In the genomic region with DNA sequence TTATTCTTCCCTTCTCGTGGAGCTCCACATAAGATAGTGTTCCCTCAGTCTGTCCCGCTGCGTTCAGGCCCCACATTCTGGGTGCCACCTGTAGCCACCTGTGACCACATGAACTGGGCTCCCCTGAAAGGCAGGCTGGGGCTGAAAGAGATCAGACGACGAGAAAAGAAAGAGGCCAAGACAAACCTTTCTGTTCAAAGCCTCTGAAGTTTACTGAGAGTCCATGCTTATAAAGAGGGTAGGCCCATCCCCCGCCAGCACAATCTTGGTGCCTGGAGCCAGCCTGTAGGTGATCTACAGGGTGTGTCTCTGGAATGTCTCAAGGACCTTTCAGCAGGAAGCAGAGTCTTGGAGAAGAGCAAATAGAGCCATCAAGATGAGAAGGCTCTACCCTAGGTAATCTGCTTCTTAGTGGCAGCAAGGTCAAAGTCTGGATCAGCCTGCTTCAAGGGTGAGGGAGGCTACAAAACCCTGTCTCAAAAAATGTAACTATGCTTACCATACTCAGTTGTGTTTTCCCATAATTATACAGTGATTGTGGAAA, we compare ENCODE assay signal across 6 mouse cellular contexts.
DNase-seq lines count a peak whose midpoint lies in the region; ATAC-seq and TF ChIP-seq lines count a peak whose summit lies in the region.
"Not testable (repeated sequence)": the region's sequence is repeated elsewhere in the genome, so short reads cannot be mapped to it uniquely, and the experiment has no call there.

No protein-coding gene starts in this region.

- not testable (repeated sequence) for H3K4me3 ChIP-seq in intestine, embryonic 15.5 days (replicated peaks); intestine, postnatal 0 days (ENCODE audit: low read depth, low read length); stomach, postnatal 0 days (ENCODE audit: low read depth, low read length)

- not testable (repeated sequence) for TF ChIP-seq CTCF in intestine, postnatal 0 days (IDR thresholded peaks at IDR 0.05; ENCODE audit: low read depth); stomach, postnatal 0 days (IDR thresholded peaks at IDR 0.05; ENCODE audit: low read depth)

- not testable (repeated sequence) for TF ChIP-seq EP300 in stomach, postnatal 0 days (optimal IDR thresholded peaks at IDR 0.05)

- H3K27me3 ChIP-seq in intestine, embryonic 15.5 days (replicated peaks); intestine, postnatal 0 days (replicated peaks; ENCODE audit: control insufficient read depth, insufficient read depth, low read length); stomach, postnatal 0 days (ENCODE audit: control insufficient read depth, insufficient read depth, low read length): not testable (repeated sequence)

- H3K36me3 ChIP-seq in intestine, embryonic 15.5 days; intestine, postnatal 0 days (ENCODE audit: control insufficient read depth, insufficient read depth); stomach, postnatal 0 days (ENCODE audit: control insufficient read depth, insufficient read depth, low read length): not testable (repeated sequence)

- H3K9ac ChIP-seq in intestine, embryonic 15.5 days; intestine, postnatal 0 days (ENCODE audit: low read depth, low read length); stomach, postnatal 0 days (ENCODE audit: low read length): not testable (repeated sequence)

- DNase-seq in CD4-positive helper T cell, adult 2 months (ENCODE audit: low read depth, low spot score): peak; percentile 2
- DNase-seq in ES-CJ7 (ENCODE audit: low read depth, low spot score): peak; percentile 64
- peak; percentile 82 for DNase-seq in R1 (ENCODE audit: low read depth, low spot score)
- DNase-seq in stomach, postnatal 0 days (ENCODE audit: low spot score): peak; percentile 23

- ATAC-seq in intestine, embryonic 15.5 days: peak; percentile 74
- ATAC-seq in intestine, postnatal 0 days: 0 out of 2 replicates have a peak, but pooled peaks have one; percentile 31
- not testable (repeated sequence) for ATAC-seq in stomach, postnatal 0 days (ENCODE audit: low FRiP score, low TSS enrichment)

- not testable (repeated sequence) for H3K27ac ChIP-seq in intestine, embryonic 15.5 days; intestine, postnatal 0 days (ENCODE audit: low read depth, low read length); stomach, postnatal 0 days (replicated peaks)

- WGBS in intestine, embryonic 15.5 days: 61% methylated on average over 6 of the region's 6 CpGs
- 64% methylated on average over 6 of the region's 6 CpGs for WGBS in intestine, postnatal 0 days
- WGBS in stomach, postnatal 0 days: 61% methylated on average over 6 of the region's 6 CpGs

- H3K9me3 ChIP-seq in intestine, embryonic 15.5 days; intestine, postnatal 0 days (ENCODE audit: control insufficient read depth); stomach, postnatal 0 days (ENCODE audit: control insufficient read depth, low read length): not testable (repeated sequence)

- H3K4me2 ChIP-seq in intestine, embryonic 15.5 days (replicated peaks); intestine, postnatal 0 days (replicated peaks; ENCODE audit: low read depth); stomach, postnatal 0 days (replicated peaks; ENCODE audit: low read depth): not testable (repeated sequence)

- H3K4me1 ChIP-seq in intestine, embryonic 15.5 days (replicated peaks); intestine, postnatal 0 days (replicated peaks; ENCODE audit: control insufficient read depth, insufficient read depth, low read length); stomach, postnatal 0 days (replicated peaks; ENCODE audit: control insufficient read depth, insufficient read depth): not testable (repeated sequence)

Comparison
In these comparisons a context has a peak if more than half of its experiments do, and no peak if none do; other contexts are left out.
1. DNase-seq: peak in every context shown above with its lines; median percentile 82 in R1; 64 in ES-CJ7; 23 in stomach, postnatal 0 days; 2 in CD4-positive helper T cell, adult 2 months.